ENCODE assay signal across 17 mouse cellular contexts in genomic region chr2:158972178-158972577, GRCm38 (mm10).
DNase-seq lines count a peak whose midpoint lies in the region; ATAC-seq and TF ChIP-seq lines count a peak whose summit lies in the region.
"Had no signal": no experiment of that assay in that cellular context is flagged by ENCODE, and none has a peak within 500 bp of the region (broad histone marks: within the 10 kb centered on the region; RNA-seq: fewer than 3 reads in every experiment).

No protein-coding gene starts in this region.

- no peak overlapping the region for H3K4me3 ChIP-seq in forebrain, embryonic 14.5 days (ENCODE audit: low read depth, low read length)
- H3K4me3 ChIP-seq in forebrain, embryonic 12.5 days (replicated peaks), result no peak overlapping the region
- no peak overlapping the region for H3K4me3 ChIP-seq in lung, embryonic 14.5 days (ENCODE audit: low read depth, low read length)
- H3K4me3 ChIP-seq in midbrain, embryonic 14.5 days (replicated peaks; ENCODE audit: low read depth, low read length), result no peak overlapping the region
- no peak overlapping the region for H3K4me3 ChIP-seq in midbrain, embryonic 11.5 days (ENCODE audit: low read depth, low read length)
- H3K4me3 ChIP-seq: embryonic facial prominence, embryonic 13.5 days; forebrain, embryonic 15.5 days had no signal

- H3K27ac ChIP-seq in forebrain, embryonic 14.5 days (ENCODE audit: low read depth, low read length), result no peak overlapping the region
- no peak overlapping the region for H3K27ac ChIP-seq in forebrain, embryonic 12.5 days
- no peak overlapping the region for H3K27ac ChIP-seq in lung, embryonic 14.5 days (ENCODE audit: low read depth)
- no peak overlapping the region for H3K27ac ChIP-seq in midbrain, embryonic 14.5 days (replicated peaks; ENCODE audit: low read depth, low read length)
- H3K27ac ChIP-seq in midbrain, embryonic 11.5 days (ENCODE audit: low read depth, low read length), result no peak overlapping the region
- H3K27ac ChIP-seq: embryonic facial prominence, embryonic 13.5 days; forebrain, embryonic 15.5 days had no signal

- H3K4me1 ChIP-seq in forebrain, embryonic 14.5 days (ENCODE audit: control insufficient read depth, insufficient read depth, low read length), result peaks cover 4% of the 10 kb centered on the region; the same call in 1 of the 2 replicates
- peaks cover 10% of the 10 kb centered on the region for H3K4me1 ChIP-seq in forebrain, embryonic 12.5 days
- H3K4me1 ChIP-seq in lung, embryonic 14.5 days (ENCODE audit: insufficient read depth), result no peaks in the 10 kb centered on the region
- H3K4me1 ChIP-seq in midbrain, embryonic 14.5 days (ENCODE audit: control insufficient read depth, insufficient read depth, low read length), result no peaks in the 10 kb centered on the region
- no peaks in the 10 kb centered on the region for H3K4me1 ChIP-seq in midbrain, embryonic 11.5 days (ENCODE audit: control insufficient read depth, insufficient read depth, low read length)
- H3K4me1 ChIP-seq: embryonic facial prominence, embryonic 13.5 days had no signal

- no peaks in the 10 kb centered on the region for H3K36me3 ChIP-seq in forebrain, embryonic 14.5 days (ENCODE audit: control insufficient read depth, insufficient read depth, low read length)
- no peaks in the 10 kb centered on the region for H3K36me3 ChIP-seq in forebrain, embryonic 12.5 days (replicated peaks)
- H3K36me3 ChIP-seq in lung, embryonic 14.5 days (ENCODE audit: insufficient read depth), result no peaks in the 10 kb centered on the region
- H3K36me3 ChIP-seq in midbrain, embryonic 14.5 days (ENCODE audit: control insufficient read depth, insufficient read depth, low read length), result no peaks in the 10 kb centered on the region
- no peaks in the 10 kb centered on the region for H3K36me3 ChIP-seq in midbrain, embryonic 11.5 days (ENCODE audit: control insufficient read depth, insufficient read depth, low read length)
- H3K36me3 ChIP-seq: embryonic facial prominence, embryonic 13.5 days; forebrain, embryonic 15.5 days had no signal

- H3K9me3 ChIP-seq in forebrain, embryonic 14.5 days (replicated peaks; ENCODE audit: control insufficient read depth, low read length), result no peaks in the 10 kb centered on the region
- no peaks in the 10 kb centered on the region for H3K9me3 ChIP-seq in forebrain, embryonic 12.5 days
- H3K9me3 ChIP-seq in lung, embryonic 14.5 days (ENCODE audit: low read depth, low read length), result no peaks in the 10 kb centered on the region
- no peaks in the 10 kb centered on the region for H3K9me3 ChIP-seq in midbrain, embryonic 14.5 days (ENCODE audit: control insufficient read depth, low read length)
- H3K9me3 ChIP-seq in midbrain, embryonic 11.5 days (ENCODE audit: control insufficient read depth, low read length), result no peaks in the 10 kb centered on the region
- H3K9me3 ChIP-seq: embryonic facial prominence, embryonic 13.5 days; forebrain, embryonic 15.5 days had no signal

- ATAC-seq in forebrain, embryonic 14.5 days, result peak; percentile 54
- no peak for ATAC-seq in forebrain, embryonic 12.5 days (ENCODE audit: low FRiP score)
- peak; percentile 56; the same call in 1 of the 2 replicates for ATAC-seq in lung, embryonic 14.5 days (ENCODE audit: insufficient read depth)
- no peak for ATAC-seq in midbrain, embryonic 14.5 days (ENCODE audit: low FRiP score, low TSS enrichment)
- no peak for ATAC-seq in midbrain, embryonic 11.5 days (ENCODE audit: low FRiP score)
- ATAC-seq: forebrain, embryonic 15.5 days; forebrain, postnatal 0 days had no signal

- no peak for TF ChIP-seq CTCF in lung, embryonic 14.5 days (IDR thresholded peaks at IDR 0.05; ENCODE audit: low read depth)

- no peak overlapping the region for H3K4me2 ChIP-seq in forebrain, embryonic 14.5 days (ENCODE audit: low read length)
- H3K4me2 ChIP-seq in forebrain, embryonic 12.5 days, result no peak overlapping the region
- no peak overlapping the region for H3K4me2 ChIP-seq in lung, embryonic 14.5 days
- no peak overlapping the region for H3K4me2 ChIP-seq in midbrain, embryonic 14.5 days (ENCODE audit: low read length)
- no peak overlapping the region for H3K4me2 ChIP-seq in midbrain, embryonic 11.5 days
- H3K4me2 ChIP-seq: embryonic facial prominence, embryonic 13.5 days; forebrain, embryonic 15.5 days had no signal

- DNase-seq in forebrain, embryonic 14.5 days (ENCODE audit: low spot score), result peak; percentile 65
- peak; percentile 46 for DNase-seq in lung, embryonic 14.5 days
- DNase-seq in lung, postnatal 25 days (ENCODE audit: low spot score), result no peak
- peak; percentile 32 for DNase-seq in midbrain, embryonic 14.5 days
- DNase-seq in midbrain, embryonic 11.5 days (ENCODE audit: low spot score, missing footprints), result no peak
- no peak for DNase-seq in layer of hippocampus, postnatal 36 days
- DNase-seq: adrenal gland, adult 2 months; adrenal gland, postnatal 10 days; adrenal gland, postnatal 25 days; cerebellum, adult 11-12 months; cerebellum, adult 2 months; cerebellum, adult 9-10 months; cerebellum, postnatal 25 days; forebrain, postnatal 0 days had no signal

- H3K9ac ChIP-seq in forebrain, embryonic 14.5 days (ENCODE audit: low read length), result no peak overlapping the region
- no peak overlapping the region for H3K9ac ChIP-seq in forebrain, embryonic 12.5 days
- H3K9ac ChIP-seq in lung, embryonic 14.5 days, result no peak overlapping the region
- no peak overlapping the region for H3K9ac ChIP-seq in midbrain, embryonic 14.5 days (replicated peaks; ENCODE audit: low read length)
- H3K9ac ChIP-seq in midbrain, embryonic 11.5 days (ENCODE audit: low read length), result no peak overlapping the region
- H3K9ac ChIP-seq: embryonic facial prominence, embryonic 13.5 days; forebrain, embryonic 15.5 days; forebrain, postnatal 0 days had no signal

- H3K27me3 ChIP-seq in forebrain, embryonic 14.5 days (replicated peaks; ENCODE audit: control insufficient read depth, insufficient read depth, low read length), result no peaks in the 10 kb centered on the region
- no peaks in the 10 kb centered on the region for H3K27me3 ChIP-seq in forebrain, embryonic 12.5 days
- no peaks in the 10 kb centered on the region for H3K27me3 ChIP-seq in lung, embryonic 14.5 days (ENCODE audit: insufficient read depth, low read length)
- H3K27me3 ChIP-seq in midbrain, embryonic 14.5 days (ENCODE audit: control insufficient read depth, insufficient read depth, low read length), result no peaks in the 10 kb centered on the region
- no peaks in the 10 kb centered on the region for H3K27me3 ChIP-seq in midbrain, embryonic 11.5 days (ENCODE audit: control insufficient read depth, insufficient read depth, low read length)
- H3K27me3 ChIP-seq: embryonic facial prominence, embryonic 13.5 days; forebrain, embryonic 15.5 days had no signal

- WGBS in forebrain, embryonic 14.5 days, result 15% methylated on average over 2 of the region's 2 CpGs
- WGBS in forebrain, embryonic 12.5 days, result 39% methylated on average over 2 of the region's 2 CpGs
- 36% methylated on average over 2 of the region's 2 CpGs for WGBS in lung, embryonic 14.5 days
- 52% methylated on average over 2 of the region's 2 CpGs for WGBS in midbrain, embryonic 14.5 days
- WGBS in midbrain, embryonic 11.5 days, result 64% methylated on average over 2 of the region's 2 CpGs

Comparison
In these comparisons a context has a peak if more than half of its experiments do, and no peak if none do; other contexts are left out.
1. ATAC-seq: peak in forebrain, embryonic 14.5 days (single experiment) and lung, embryonic 14.5 days (single experiment); none in forebrain, embryonic 12.5 days (single experiment), midbrain, embryonic 14.5 days (single experiment) and midbrain, embryonic 11.5 days (single experiment).
2. DNase-seq: peak in forebrain, embryonic 14.5 days (single experiment), lung, embryonic 14.5 days (single experiment) and midbrain, embryonic 14.5 days (single experiment); none in lung, postnatal 25 days (single experiment), midbrain, embryonic 11.5 days (single experiment) and layer of hippocampus, postnatal 36 days (0 of 2).